Mouse (Mus musculus) myocyte (in vitro differentiated cells): Measurements from ENCODE around the gene Bbs9. TPM values are rescaled to one million over a fixed set of nuclear protein-coding genes. Genes with fewer than 3 reads are reported as not detected.
A peak's percentile ranks its signal among the peaks of the same experiment; 100 is the strongest.

ENCODE experiments used
- H3K27me3 ChIP-seq: one replicate; pipeline ENCODE4 v1.6.1; 2011; ENCODE audit not compliant: control insufficient read depth, insufficient read depth, insufficient read length
- H3K36me3 ChIP-seq: one replicate; pipeline ENCODE4 v1.6.1; 2011; ENCODE audit not compliant: control insufficient read depth, insufficient read depth
- H3K4me2 ChIP-seq: one replicate; pipeline ENCODE4 v1.6.1; 2011; ENCODE audit warnings: low read depth, control low read depth
- H3K4me3 ChIP-seq: one replicate; pipeline ENCODE4 v1.5.1; 2011; ENCODE audit warnings: mild to moderate bottlenecking, control low read depth, moderate library complexity
- H3K79me2 ChIP-seq: one replicate; pipeline ENCODE4 v1.6.1; 2011; ENCODE audit not compliant: control insufficient read depth, insufficient read depth
- H3ac ChIP-seq: one replicate; pipeline ENCODE4 v1.6.1; 2011; ENCODE audit not compliant: control insufficient read depth, insufficient read length
- CEBPB ChIP-seq: IDR thresholded peaks from 2 replicates; pipeline ENCODE4 v1.6.1; 2011; ENCODE audit warnings: mild to moderate bottlenecking, moderate library complexity; ENCODE audit not compliant: poor library complexity, insufficient read depth, severe bottlenecking
- E2F4 ChIP-seq: IDR thresholded peaks from one replicate; pipeline ENCODE4 v1.6.1; 2011; ENCODE audit warnings: mild to moderate bottlenecking, control low read depth, moderate library complexity; ENCODE audit not compliant: insufficient read depth
- MAX ChIP-seq: IDR thresholded peaks from one replicate; pipeline ENCODE4 v1.6.1; 2011; ENCODE audit warnings: low read depth, mild to moderate bottlenecking, control low read depth
- MYOD1 ChIP-seq, 3 experiments: IDR thresholded peaks; one replicate each; pipeline ENCODE4 v1.6.1; 2011; ENCODE audit warnings: control low read depth in 2 of 3, low read depth in 2 of 3, mild to moderate bottlenecking in 2 of 3, moderate library complexity in 1 of 3; ENCODE audit not compliant: insufficient read length in 2 of 3, control insufficient read depth in 1 of 3
- MYOG ChIP-seq, 3 experiments: IDR thresholded peaks; one replicate each; pipeline ENCODE4 v1.6.1; 2011; ENCODE audit warnings: control low read depth in 2 of 3, low read depth in 2 of 3, mild to moderate bottlenecking in 2 of 3; ENCODE audit not compliant: insufficient read length in 2 of 3, control insufficient read depth in 1 of 3, insufficient read depth in 1 of 3
- POLR2A ChIP-seq: IDR thresholded peaks from one replicate; pipeline ENCODE4 v1.6.1; 2011; ENCODE audit warnings: low read depth, mild to moderate bottlenecking, control low read depth, moderate library complexity; ENCODE audit not compliant: insufficient read length
- POLR2AphosphoS2 ChIP-seq: IDR thresholded peaks from one replicate; pipeline ENCODE4 v1.6.1; 2011; ENCODE audit warnings: low read depth, control low read depth; ENCODE audit not compliant: insufficient read length
- REST ChIP-seq: IDR thresholded peaks from one replicate; pipeline ENCODE4 v1.6.1; 2011; ENCODE audit warnings: mild to moderate bottlenecking, control low read depth, moderate library complexity; ENCODE audit not compliant: insufficient read depth, insufficient read length
- SRF ChIP-seq: IDR thresholded peaks from one replicate; pipeline ENCODE4 v1.6.1; 2011; ENCODE audit warnings: low read depth; ENCODE audit not compliant: control insufficient read depth, insufficient read length
- TCF12 ChIP-seq: IDR thresholded peaks from one replicate; pipeline ENCODE4 v1.6.1; 2011; ENCODE audit warnings: mild to moderate bottlenecking, control low read depth; ENCODE audit not compliant: poor library complexity, insufficient read depth, severe bottlenecking
- TCF3 ChIP-seq: IDR thresholded peaks from one replicate; pipeline ENCODE4 v1.6.1; 2011; ENCODE audit warnings: low read depth, control low read depth; ENCODE audit not compliant: insufficient read length
- USF1 ChIP-seq: IDR thresholded peaks from one replicate; pipeline ENCODE4 v1.6.1; 2011; ENCODE audit warnings: low read depth, mild to moderate bottlenecking, control low read depth, moderate library complexity
- polyA plus RNA-seq: library from polyadenylated mRNA; unstranded; fragments of >200 nt; fragmentation: generic; extraction: Trizol; gene quantifications from one replicate; pipeline ENCODE4 v1.2.1, GENCODE M21; 2012; ENCODE audit warnings: missing spikeins

Gene Bbs9
- polyA plus RNA-seq, 1 experiment, result 3.6 TPM

GRCm38 (mm10) chr9:22556076-22556475 lies 80.6 kb downstream of the Bbs9 start:
- Histone ChIP-seq H3K36me3 (no peaks in the 10 kb centered on the region), H3ac (no peak overlapping the region), H3K27me3 (no peaks in the 10 kb centered on the region), H3K4me2 (peak overlapping the region; percentile 7), H3K4me3 (no peak overlapping the region), H3K79me2 (no peaks in the 10 kb centered on the region)
- TF ChIP-seq MYOD1 (IDR thresholded peaks at IDR 0.05; ENCODE audit: control insufficient read depth in 1 of 3, insufficient read length in 2 of 3, low read depth in 2 of 3) (no peak), MAX (no peak), REST (no peak), POLR2AphosphoS2 (no peak), USF1 (no peak), MYOG (IDR thresholded peaks at IDR 0.05; ENCODE audit: control insufficient read depth in 1 of 3, insufficient read depth in 1 of 3, insufficient read length in 2 of 3, low read depth in 2 of 3) (no peak), SRF (no peak), CEBPB (no peak), TCF12 (no peak), POLR2A (no peak), TCF3 (no peak), E2F4 (no peak)

DNA sequence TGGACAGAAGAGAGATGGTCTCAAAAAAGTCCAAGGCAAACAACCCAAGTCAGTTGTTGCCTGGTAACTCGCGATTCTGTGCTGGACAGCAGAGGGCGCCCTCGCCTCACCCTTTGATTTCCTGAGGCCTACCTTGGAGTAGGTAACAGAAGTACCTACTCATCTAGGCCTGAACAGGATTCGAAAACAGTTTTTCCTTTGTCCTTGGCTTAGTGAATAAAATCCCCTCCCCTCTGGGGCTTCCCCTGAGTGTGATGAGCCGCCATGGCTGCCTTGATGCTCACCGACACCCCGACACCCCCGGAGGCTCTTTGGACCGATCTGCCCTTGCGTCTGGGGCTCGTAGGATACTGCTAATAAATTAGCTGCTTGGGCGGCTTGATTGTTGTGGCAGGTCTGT lies 82.0 kb downstream of the Bbs9 start:
- Histone ChIP-seq H3K27me3 (no peaks in the 10 kb centered on the region), H3K4me3 (no peak overlapping the region), H3K36me3 (no peaks in the 10 kb centered on the region), H3ac (no peak overlapping the region), H3K79me2 (no peaks in the 10 kb centered on the region), H3K4me2 (no peak overlapping the region)
- TF ChIP-seq TCF3, result no peak
- no peak for TF ChIP-seq SRF
- TF ChIP-seq MYOD1 (IDR thresholded peaks at IDR 0.05; ENCODE audit: control insufficient read depth in 1 of 3, insufficient read length in 2 of 3, low read depth in 2 of 3), result no peak
- no peak for TF ChIP-seq POLR2AphosphoS2
- TF ChIP-seq USF1, result no peak
- TF ChIP-seq REST, result no peak
- TF ChIP-seq TCF12, result no peak
- TF ChIP-seq MAX, result no peak
- TF ChIP-seq CEBPB, result no peak
- no peak for TF ChIP-seq E2F4
- no peak for TF ChIP-seq POLR2A
- TF ChIP-seq MYOG (IDR thresholded peaks at IDR 0.05; ENCODE audit: control insufficient read depth in 1 of 3, insufficient read depth in 1 of 3, insufficient read length in 2 of 3, low read depth in 2 of 3), result no peak

- no peaks in the 10 kb centered on the region for H3K36me3 ChIP-seq
Observed at GRCm38 (mm10) chr9:22563612-22564347, 88.3 kb downstream of the Bbs9 start.

GRCm38 (mm10) chr9:22567726-22568125 lies 92.2 kb downstream of the Bbs9 start:
- Histone ChIP-seq H3K4me3 (no peak overlapping the region), H3ac (no peak overlapping the region), H3K79me2 (no peaks in the 10 kb centered on the region), H3K27me3 (no peaks in the 10 kb centered on the region), H3K4me2 (no peak overlapping the region), H3K36me3 (no peaks in the 10 kb centered on the region)
- no peak for TF ChIP-seq POLR2A
- no peak for TF ChIP-seq MYOD1 (IDR thresholded peaks at IDR 0.05; ENCODE audit: control insufficient read depth in 1 of 3, insufficient read length in 2 of 3, low read depth in 2 of 3)
- no peak for TF ChIP-seq USF1
- TF ChIP-seq TCF3, result no peak

More at GRCm38 (mm10) chr9:22563612-22564347, 88.3 kb downstream of the Bbs9 start:
- no peak overlapping the region for H3ac ChIP-seq
- no peaks in the 10 kb centered on the region for H3K79me2 ChIP-seq
- no peak for TF ChIP-seq E2F4
- no peak for TF ChIP-seq MAX
- no peaks in the 10 kb centered on the region for H3K27me3 ChIP-seq
- no peak overlapping the region for H3K4me2 ChIP-seq
- no peak overlapping the region for H3K4me3 ChIP-seq

DNA sequence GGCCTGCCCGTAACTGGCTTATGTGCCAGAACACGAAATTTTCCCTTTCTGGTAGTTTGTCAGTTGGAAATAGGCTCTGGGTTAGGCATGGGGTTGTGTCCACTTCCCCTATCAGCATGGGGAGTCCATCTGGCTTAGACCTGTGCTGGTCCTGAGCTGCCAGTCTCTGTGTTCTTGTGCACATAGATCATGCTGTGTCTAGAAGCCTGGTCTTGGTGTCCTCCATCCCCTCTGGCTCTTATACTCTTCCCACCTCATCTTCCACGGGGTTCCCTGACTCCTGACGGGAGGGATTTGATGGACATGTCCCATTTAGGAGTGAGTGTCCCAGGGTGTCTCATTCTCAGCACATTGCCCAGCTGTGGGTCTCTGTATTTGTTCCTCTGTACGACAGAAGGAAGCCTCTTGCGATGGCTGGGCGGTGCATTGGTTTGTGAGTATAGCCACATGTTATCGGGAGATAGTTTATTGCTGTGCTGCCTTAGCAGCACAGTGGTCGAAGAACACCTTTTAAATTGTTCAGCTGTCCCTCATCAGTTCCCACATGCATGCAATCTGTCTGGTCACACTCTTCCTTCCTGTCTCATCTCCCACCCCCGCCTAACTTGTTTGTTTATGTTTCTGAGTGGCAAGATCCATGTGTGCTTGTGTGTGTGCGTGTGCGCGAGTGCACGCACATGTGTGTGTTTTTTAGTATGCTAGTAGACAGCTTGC lies 101.1 kb downstream of the Bbs9 start:
- H3K27me3 ChIP-seq, result no peaks in the 10 kb centered on the region
- no peak overlapping the region for H3ac ChIP-seq
- no peak overlapping the region for H3K4me3 ChIP-seq
- no peak overlapping the region for H3K4me2 ChIP-seq
- TF ChIP-seq MYOD1 (IDR thresholded peaks at IDR 0.05; ENCODE audit: control insufficient read depth in 1 of 3, insufficient read length in 2 of 3, low read depth in 2 of 3) (no peak), TCF3 (no peak), POLR2AphosphoS2 (no peak), SRF (no peak)
- no peaks in the 10 kb centered on the region for H3K79me2 ChIP-seq
- H3K36me3 ChIP-seq, result no peaks in the 10 kb centered on the region
